Mouse (Mus musculus) erythroblast, embryonic 14.5 days (primary cell): Measurements from ENCODE around the gene Klhl40. TPM values are rescaled to one million over a fixed set of nuclear protein-coding genes. Genes with fewer than 3 reads are reported as not detected.

Experiments used
- H3K27me3 ChIP-seq: 2 replicates; pipeline ENCODE4 v1.6.1; 2012; ENCODE audit warnings: inconsistent platforms; ENCODE audit not compliant: control insufficient read depth
- H3K36me3 ChIP-seq: 2 replicates; pipeline ENCODE4 v1.6.1; 2012; ENCODE audit warnings: mild to moderate bottlenecking, inconsistent platforms; ENCODE audit not compliant: control insufficient read depth
- H3K4me1 ChIP-seq: 2 replicates; pipeline ENCODE4 v1.6.1; 2012; ENCODE audit warnings: inconsistent platforms; ENCODE audit not compliant: control insufficient read depth
- H3K4me3 ChIP-seq: replicated peaks from 2 replicates; pipeline ENCODE3; 2012; ENCODE audit warnings: moderate library complexity, mild to moderate bottlenecking, inconsistent platforms
- H3K9me3 ChIP-seq: 2 replicates; pipeline ENCODE4 v1.6.1; 2012; ENCODE audit warnings: low read length, inconsistent platforms, mixed read lengths; ENCODE audit not compliant: control insufficient read depth
- GATA1 ChIP-seq: IDR thresholded peaks from 2 replicates; pipeline ENCODE4 v1.6.1; 2012; ENCODE audit warnings: low read length, inconsistent platforms, mixed read lengths
- TAL1 ChIP-seq: IDR thresholded peaks from 3 replicates; pipeline ENCODE4 v1.6.1; 2012; ENCODE audit warnings: low read length, inconsistent platforms, mixed read lengths
- polyA plus RNA-seq: library from polyadenylated mRNA; stranded (reverse); fragments of >175 nt; gene quantifications from 2 replicates; pipeline ENCODE4 v1.2.3, GENCODE M21; 2012

Gene Klhl40
- polyA plus RNA-seq, 1 experiment = not detected

DNA sequence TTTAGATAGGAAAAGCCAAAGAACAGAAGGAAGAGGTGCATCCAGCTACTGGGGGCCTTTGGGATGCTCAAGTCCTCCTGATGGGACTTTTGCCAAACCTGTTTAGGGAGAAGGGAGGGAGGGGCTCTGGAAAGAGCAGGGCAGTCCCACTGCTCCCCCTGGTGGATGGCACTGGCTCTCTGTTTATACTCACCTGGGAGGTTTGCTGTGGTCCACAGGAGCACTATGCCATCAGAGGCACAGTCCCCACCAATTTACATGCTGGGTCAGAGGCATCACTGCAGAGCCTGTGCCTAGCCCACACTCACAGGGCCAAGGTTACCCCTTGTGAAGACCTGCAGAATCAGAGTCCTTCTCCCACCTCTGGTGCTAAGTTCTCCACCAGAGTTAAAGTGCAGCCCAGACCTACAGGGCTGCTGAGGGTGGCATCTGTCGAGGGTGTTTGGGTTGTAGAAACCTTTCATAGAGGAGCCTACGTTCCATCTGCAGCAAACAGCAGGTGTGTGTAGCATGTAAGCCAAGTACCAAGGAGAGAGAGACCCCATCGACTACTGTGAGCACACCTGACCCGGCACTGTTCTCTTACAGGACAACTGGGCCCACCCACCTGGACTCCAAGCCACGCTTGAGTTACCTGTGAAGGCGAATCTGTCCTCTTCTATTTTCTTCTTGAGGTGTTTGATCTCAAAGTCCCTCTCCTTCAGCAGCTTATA, 53.0 kb downstream of the Klhl40 start:
- no peak for TF ChIP-seq TAL1
- no peak for TF ChIP-seq GATA1
- no peaks in the 10 kb centered on the region for H3K4me1 ChIP-seq
- no peak overlapping the region for H3K4me3 ChIP-seq
- H3K36me3 ChIP-seq = no peaks in the 10 kb centered on the region
- H3K27me3 ChIP-seq = no peaks in the 10 kb centered on the region
- no peaks in the 10 kb centered on the region for H3K9me3 ChIP-seq

- H3K4me3 ChIP-seq = no peak overlapping the region
- no peaks in the 10 kb centered on the region for H3K4me1 ChIP-seq
- H3K27me3 ChIP-seq = no peaks in the 10 kb centered on the region
- peaks cover 4% of the 10 kb centered on the region for H3K9me3 ChIP-seq
- no peaks in the 10 kb centered on the region for H3K36me3 ChIP-seq
- TF ChIP-seq TAL1 (no peak), GATA1 (no peak)
Measured at GRCm38 (mm10) chr9:121830956-121831293, 53.5 kb downstream of the Klhl40 start.

Other genes starting within 250 kb of the Klhl40 start
- not detected in 2 replicates for gene Lyzl4, start 135.5 kb upstream of the Klhl40 start, polyA plus RNA-seq
- gene Vipr1, start 134.9 kb upstream of the Klhl40 start, polyA plus RNA-seq = not detected in 2 replicates
- 0.28 and 0.31 TPM in 2 replicates for gene Sec22c, start 72.1 kb upstream of the Klhl40 start, polyA plus RNA-seq
- 1.8 and 3.0 TPM in 2 replicates for gene Ss18l2, start 67.3 kb upstream of the Klhl40 start, polyA plus RNA-seq
- gene Nktr, start 58.4 kb upstream of the Klhl40 start, polyA plus RNA-seq = 1.1 and 1.8 TPM in 2 replicates
- gene Zfp651, start 18.3 kb upstream of the Klhl40 start, polyA plus RNA-seq = 0.03 and 0.04 TPM in 2 replicates
- not detected in 2 replicates for gene Hhatl, start 14.9 kb downstream of the Klhl40 start, polyA plus RNA-seq
- not detected in 2 replicates for gene Ccdc13, start 61.9 kb downstream of the Klhl40 start, polyA plus RNA-seq
- 3.0 and 3.7 TPM in 2 replicates for gene Higd1a, start 80.8 kb downstream of the Klhl40 start, polyA plus RNA-seq
- not detected in 2 replicates for gene Ackr2, start 120.7 kb downstream of the Klhl40 start, polyA plus RNA-seq
- not detected in 2 replicates for gene Cyp8b1, start 138.7 kb downstream of the Klhl40 start, polyA plus RNA-seq
- not detected in 2 replicates for gene Fam198a, start 173.4 kb downstream of the Klhl40 start, polyA plus RNA-seq
- 0.04 TPM in 1 of 2 replicates, not detected in the other for gene Pomgnt2, start 219.5 kb downstream of the Klhl40 start, polyA plus RNA-seq